Mouse (Mus musculus) midbrain, embryonic 16.5 days (tissue): ENCODE measurements around the gene Ippk. TPM values are rescaled to one million over a fixed set of nuclear protein-coding genes. Genes with fewer than 3 reads are reported as not detected.

Experiments
- ATAC-seq: fragments of 200-750 bp; cut with Nextera tagmentation; 2 replicates; pipeline ENCODE4 v1.8.0; 2017; ENCODE audit warnings: moderate TSS enrichment
- H3K27ac ChIP-seq: fragments of 300-500 bp; sonication (generic); 2 replicates; pipeline ENCODE4 v1.5.1; 2014; ENCODE audit warnings: mild to moderate bottlenecking, low read length, mixed read lengths
- H3K27me3 ChIP-seq: fragments of 300-500 bp; sonication (generic); 2 replicates; pipeline ENCODE4 v1.6.1; 2014; ENCODE audit warnings: low read depth, low read length, mixed read lengths; ENCODE audit not compliant: control insufficient read depth, insufficient read depth
- H3K36me3 ChIP-seq: fragments of 300-500 bp; sonication (generic); 2 replicates; pipeline ENCODE4 v1.6.1; 2014; ENCODE audit warnings: mild to moderate bottlenecking, low read length, moderate library complexity, mixed read lengths; ENCODE audit not compliant: control insufficient read depth, insufficient read depth
- H3K4me1 ChIP-seq: fragments of 300-500 bp; sonication (generic); 2 replicates; pipeline ENCODE4 v1.6.1; 2014; ENCODE audit warnings: mild to moderate bottlenecking, low read length, mixed read lengths; ENCODE audit not compliant: control insufficient read depth, insufficient read depth
- H3K4me2 ChIP-seq: fragments of 300-500 bp; sonication (generic); 2 replicates; pipeline ENCODE4 v1.6.1; 2014; ENCODE audit warnings: mild to moderate bottlenecking, low read length, mixed read lengths
- H3K4me3 ChIP-seq: fragments of 300-500 bp; sonication (generic); 2 replicates; pipeline ENCODE4 v1.5.1; 2014; ENCODE audit warnings: low read depth, mild to moderate bottlenecking, low read length, moderate library complexity, mixed read lengths
- H3K9ac ChIP-seq: fragments of 300-500 bp; sonication (generic); 2 replicates; pipeline ENCODE4 v1.6.1; 2014; ENCODE audit warnings: low read depth, low read length, mixed read lengths
- H3K9me3 ChIP-seq: fragments of 300-500 bp; sonication (generic); replicated peaks from 2 replicates; pipeline ENCODE4 v1.6.1; 2014; ENCODE audit warnings: mild to moderate bottlenecking, low read length, mixed read lengths; ENCODE audit not compliant: control insufficient read depth, poor library complexity, severe bottlenecking
- WGBS: fragments of 180-500 bp; shearing (Covaris S2); extraction: QIAGEN DNeasy Blood & Tissue Kit; methylation state at CpG from one replicate; pipeline ENCODE4 v1.1.7; 2014; 5-methylcytosine and 5-hydroxymethylcytosine counted together
- polyA plus RNA-seq: library from polyadenylated mRNA; unstranded; fragments of >200 nt; fragmentation: Nextera tagmentation; extraction: Ambion mirVana; gene quantifications from 2 replicates; pipeline ENCODE4 v1.2.1, GENCODE M21; 2015

Ippk gene
- 13.2 and 14.1 TPM in 2 replicates for polyA plus RNA-seq

DNA sequence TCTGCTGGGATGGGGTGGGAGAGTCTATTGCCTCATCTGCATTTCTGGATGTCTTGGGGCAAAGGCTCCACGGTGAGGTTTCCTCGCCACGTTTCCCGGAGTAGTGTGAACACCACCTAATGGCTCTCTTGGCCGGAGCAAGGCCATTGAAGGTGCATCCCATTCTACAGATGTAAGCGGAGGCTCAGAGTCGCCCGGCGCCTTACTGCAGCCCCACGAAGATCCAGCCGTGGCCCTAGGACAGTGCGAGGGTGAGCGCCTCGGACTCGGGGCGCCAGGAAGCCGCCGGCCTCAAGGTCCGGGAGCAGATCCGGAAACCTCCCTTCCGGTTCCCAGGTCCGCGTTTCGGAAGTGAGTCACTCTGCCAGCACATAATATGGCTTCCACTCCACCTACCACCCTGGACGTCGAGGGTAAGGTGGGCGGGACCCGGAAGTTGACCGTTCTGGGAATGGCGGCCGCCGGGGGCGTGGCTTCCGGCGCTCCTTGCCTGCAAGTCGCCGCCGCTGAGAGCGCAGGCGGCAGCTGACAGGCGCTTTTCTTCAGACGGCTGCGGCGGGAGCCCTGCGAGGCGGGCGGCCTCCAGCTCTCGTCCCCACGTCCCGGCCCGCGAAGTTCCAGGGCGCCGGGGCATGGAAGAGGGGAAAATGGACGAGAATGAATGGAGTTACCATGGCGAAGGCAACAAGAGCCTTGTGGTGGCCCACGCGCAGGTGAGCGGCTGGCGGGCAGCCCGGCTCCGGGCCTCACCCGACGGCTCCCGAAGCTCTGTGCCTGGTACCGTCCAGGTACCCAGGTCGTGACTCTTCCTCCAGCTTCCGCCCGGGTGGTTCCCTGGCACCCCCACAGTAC lies at the start of gene Ippk:
Gene Ippk, plus strand, starts transcription at position 496 of the 852 bp plus-strand sequence.
- H3K27me3 ChIP-seq: no peaks in the 10 kb centered on the region
- peak within 1 kb of the TSS; percentile 87 for H3K4me3 ChIP-seq
- peak; percentile 99 for ATAC-seq
- no peaks in the 10 kb centered on the region for H3K9me3 ChIP-seq
- peak within 1 kb of the TSS; percentile 89 for H3K27ac ChIP-seq
- peak within 1 kb of the TSS; percentile 99 for H3K4me2 ChIP-seq
- H3K9ac ChIP-seq: peak within 1 kb of the TSS; percentile 90
- WGBS: under 1% methylated on average over 62 of the region's 69 CpGs
- H3K4me1 ChIP-seq: peaks cover 28% of the 10 kb centered on the region
- H3K36me3 ChIP-seq: no peaks in the 10 kb centered on the region

DNA sequence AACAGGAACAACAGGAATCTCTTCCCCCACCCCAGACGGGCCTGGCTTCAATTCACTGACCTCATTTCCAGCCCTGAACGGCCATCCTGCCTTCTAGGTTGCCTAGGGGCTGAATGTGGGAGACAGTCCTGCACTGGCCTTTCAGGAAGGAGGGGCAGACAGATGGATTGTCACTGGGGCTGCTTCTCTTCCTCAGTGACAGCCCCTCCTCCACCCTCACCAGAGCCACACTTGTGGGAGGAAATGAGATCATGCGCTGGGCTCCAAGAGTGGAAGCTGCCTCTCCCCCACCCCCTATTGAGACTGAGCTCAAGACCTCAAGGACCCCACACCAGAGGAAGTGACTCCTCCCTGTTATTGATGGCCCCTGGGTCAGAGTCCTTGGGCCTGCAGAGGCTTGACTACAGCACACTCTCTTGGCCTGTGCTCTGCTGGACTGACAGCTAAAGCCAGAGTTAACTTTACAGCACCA lies 49.6 kb upstream of the Ippk start:
- 0 out of 2 replicates have a peak, but pooled peaks have one; percentile 26 for ATAC-seq
- H3K9ac ChIP-seq: no peak overlapping the region
- no peaks in the 10 kb centered on the region for H3K4me1 ChIP-seq
- H3K27me3 ChIP-seq: no peaks in the 10 kb centered on the region
- H3K36me3 ChIP-seq: peaks cover 18% of the 10 kb centered on the region; the same call in 1 of the 2 replicates
- WGBS: 88% methylated on average over 3 of the region's 3 CpGs
- H3K4me2 ChIP-seq: no peak overlapping the region
- H3K27ac ChIP-seq: no peak overlapping the region
- H3K4me3 ChIP-seq: no peak overlapping the region
- no peaks in the 10 kb centered on the region for H3K9me3 ChIP-seq

DNA sequence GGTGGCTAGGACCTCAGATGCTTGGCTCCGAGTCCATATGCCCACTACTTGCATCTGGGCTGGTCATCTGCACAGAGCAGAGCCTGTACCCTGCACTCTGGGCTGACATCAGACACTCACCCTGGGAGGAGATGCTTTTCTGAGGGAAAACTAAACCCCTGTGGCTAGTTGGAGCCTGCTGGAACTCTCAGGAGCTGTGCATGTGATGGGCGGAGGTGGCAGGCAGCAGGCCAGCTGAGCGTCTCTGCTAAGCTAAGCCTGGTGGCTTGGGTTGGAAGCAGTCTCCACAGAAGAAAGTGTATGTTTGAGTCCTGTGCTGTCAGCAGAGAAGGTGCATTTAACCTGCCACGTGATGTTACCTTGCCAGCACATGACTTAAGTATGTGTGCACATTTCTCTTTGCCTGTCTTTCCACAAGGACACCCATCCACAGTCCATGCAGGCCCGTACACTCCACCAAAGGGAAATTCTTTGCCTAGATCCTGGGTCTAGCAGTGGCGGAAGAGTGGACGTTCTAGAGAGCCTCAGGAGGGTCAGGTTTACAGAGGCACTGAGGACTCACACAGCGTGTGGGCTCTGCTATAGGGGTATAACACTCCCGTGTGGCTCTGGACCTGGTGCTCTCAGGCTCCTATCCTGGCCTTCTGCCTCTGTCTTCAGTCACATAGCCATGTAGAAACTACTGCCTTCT lies 48.5 kb upstream of the Ippk start:
- Histone ChIP-seq H3K36me3 (peaks cover 19% of the 10 kb centered on the region; the same call in 1 of the 2 replicates), H3K27me3 (no peaks in the 10 kb centered on the region), H3K9ac (no peak overlapping the region), H3K4me1 (no peaks in the 10 kb centered on the region), H3K4me2 (no peak overlapping the region), H3K9me3 (no peaks in the 10 kb centered on the region), H3K4me3 (no peak overlapping the region), H3K27ac (no peak overlapping the region)
- no peak for ATAC-seq
- WGBS: 92% methylated on average over 9 of the region's 9 CpGs

DNA sequence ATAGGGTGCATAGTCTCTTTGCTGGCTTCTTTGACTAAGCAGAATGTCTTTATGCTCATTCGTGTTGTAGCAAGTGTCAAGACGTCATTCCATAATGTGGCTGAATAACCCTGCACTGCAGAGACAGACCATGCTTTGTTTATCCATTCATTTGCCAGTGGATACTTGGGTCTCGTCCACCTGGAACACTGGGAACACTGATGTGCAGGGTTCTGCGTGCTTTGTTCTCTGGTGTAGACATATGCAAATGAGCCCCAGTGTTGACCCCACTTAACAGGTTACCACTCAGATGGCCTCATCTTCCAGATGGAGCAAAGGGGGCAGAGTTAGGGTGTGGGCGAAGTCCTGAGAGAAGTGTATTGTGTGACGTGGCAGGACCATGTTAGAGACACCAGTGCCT lies 46.7 kb upstream of the Ippk start:
- WGBS: 72% methylated on average over 6 of the region's 6 CpGs
- Histone ChIP-seq H3K36me3 (peaks cover 35% of the 10 kb centered on the region), H3K4me1 (no peaks in the 10 kb centered on the region), H3K27ac (no peak overlapping the region), H3K4me2 (no peak overlapping the region), H3K4me3 (no peak overlapping the region), H3K27me3 (no peaks in the 10 kb centered on the region), H3K9me3 (no peaks in the 10 kb centered on the region), H3K9ac (no peak overlapping the region)
- no peak for ATAC-seq

DNA sequence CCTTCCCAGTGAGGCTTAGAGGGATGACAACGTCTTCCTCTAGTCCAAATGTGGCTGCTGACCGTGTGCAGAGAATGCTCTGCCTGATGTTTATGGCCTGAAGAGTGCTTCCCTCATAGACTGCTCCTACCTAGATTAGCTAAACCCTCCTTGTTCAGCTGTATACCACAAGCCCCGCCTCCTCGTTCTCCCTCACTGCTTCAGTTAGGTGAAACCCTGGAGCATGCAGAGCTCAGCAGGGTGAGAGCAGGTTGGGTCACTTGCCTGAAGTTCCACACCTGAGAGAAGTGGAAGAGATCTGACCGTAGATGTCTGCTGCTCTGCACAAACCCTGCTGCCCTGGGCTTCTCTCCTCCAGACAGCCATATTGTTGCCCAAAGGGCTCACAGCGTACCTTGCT lies 46.3 kb upstream of the Ippk start:
- Histone ChIP-seq H3K4me1 (no peaks in the 10 kb centered on the region), H3K9me3 (no peaks in the 10 kb centered on the region), H3K36me3 (peaks cover 34% of the 10 kb centered on the region), H3K4me2 (no peak overlapping the region), H3K27me3 (no peaks in the 10 kb centered on the region), H3K4me3 (no peak overlapping the region), H3K27ac (no peak overlapping the region), H3K9ac (no peak overlapping the region)
- 87% methylated on average over 6 of the region's 6 CpGs for WGBS
- no peak for ATAC-seq

DNA sequence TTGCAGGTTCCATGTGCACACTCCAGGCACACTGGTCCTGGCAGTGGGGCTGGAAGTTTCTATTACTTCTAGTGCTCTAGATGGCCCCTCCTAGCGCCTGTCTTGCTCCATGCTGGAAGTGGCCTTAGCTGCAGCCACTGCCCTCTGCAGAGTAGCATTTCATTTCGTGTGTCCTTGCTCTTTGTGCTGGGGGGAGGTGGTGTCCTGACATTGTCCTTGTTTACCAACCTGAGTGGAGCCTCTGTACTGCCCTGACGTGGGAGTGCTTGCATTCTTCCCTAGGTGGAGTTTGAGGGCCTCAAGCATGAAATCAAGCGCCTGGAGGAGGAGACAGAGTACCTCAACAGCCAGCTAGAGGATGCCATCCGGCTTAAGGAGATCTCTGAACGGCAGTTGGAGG lies 43.4 kb upstream of the Ippk start:
- WGBS: 86% methylated on average over 6 of the region's 6 CpGs
- peaks cover 47% of the 10 kb centered on the region for H3K36me3 ChIP-seq

DNA sequence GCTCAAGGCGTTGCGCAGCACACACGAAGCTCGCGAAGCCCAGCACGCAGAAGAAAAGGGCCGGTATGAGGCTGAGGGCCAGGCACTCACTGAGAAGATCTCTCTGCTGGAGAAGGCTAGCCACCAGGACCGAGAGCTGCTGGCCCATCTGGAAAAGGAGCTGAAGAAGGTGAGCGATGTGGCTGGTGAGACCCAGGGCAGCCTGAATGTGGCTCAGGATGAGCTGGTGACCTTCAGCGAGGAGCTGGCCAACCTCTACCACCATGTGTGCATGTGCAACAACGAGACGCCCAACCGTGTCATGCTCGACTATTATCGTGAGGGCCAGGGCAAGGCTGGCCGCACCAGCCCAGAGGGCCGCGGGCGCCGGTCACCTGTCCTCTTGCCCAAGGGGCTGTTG lies 41.7 kb upstream of the Ippk start:
- Histone ChIP-seq H3K36me3 (peaks cover 61% of the 10 kb centered on the region), H3K4me2 (no peak overlapping the region), H3K9ac (no peak overlapping the region), H3K4me1 (no peaks in the 10 kb centered on the region), H3K4me3 (no peak overlapping the region), H3K9me3 (no peaks in the 10 kb centered on the region), H3K27me3 (no peaks in the 10 kb centered on the region), H3K27ac (no peak overlapping the region)
- 98% methylated on average over 20 of the region's 20 CpGs for WGBS
- no peak for ATAC-seq

More for the DNA sequence above, 43.4 kb upstream of the Ippk start:
- Histone ChIP-seq H3K27me3 (no peaks in the 10 kb centered on the region), H3K4me1 (no peaks in the 10 kb centered on the region), H3K4me2 (no peak overlapping the region), H3K27ac (no peak overlapping the region), H3K4me3 (no peak overlapping the region), H3K9me3 (no peaks in the 10 kb centered on the region), H3K9ac (no peak overlapping the region)
- no peak for ATAC-seq

DNA sequence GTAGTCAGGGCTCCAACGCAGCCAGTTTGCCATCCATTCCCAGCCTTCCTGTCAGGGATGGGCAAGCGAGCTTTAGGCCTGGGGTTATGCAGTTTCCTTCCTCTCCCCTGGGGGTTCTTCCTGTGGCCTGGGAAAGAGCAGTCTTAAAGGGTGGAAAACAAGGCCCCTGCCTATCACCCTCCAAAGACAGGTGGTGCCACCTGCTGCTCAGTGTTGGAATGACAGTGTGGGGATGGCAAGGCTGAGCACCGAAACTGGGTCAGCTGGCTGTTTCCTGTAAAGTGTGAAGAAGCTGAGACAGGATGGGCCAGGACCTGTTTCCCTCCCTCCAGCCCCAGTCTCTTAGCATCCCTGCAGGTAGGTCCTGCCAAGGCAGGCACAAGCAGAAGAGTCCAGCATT lies 39.8 kb upstream of the Ippk start:
- Histone ChIP-seq H3K4me3 (no peak overlapping the region), H3K27ac (peak overlapping the region; percentile 22; the same call in 1 of the 2 replicates), H3K9ac (no peak overlapping the region), H3K4me1 (no peaks in the 10 kb centered on the region), H3K9me3 (no peaks in the 10 kb centered on the region), H3K36me3 (peaks cover 65% of the 10 kb centered on the region), H3K4me2 (no peak overlapping the region), H3K27me3 (no peaks in the 10 kb centered on the region)
- WGBS: 21% methylated on average over 3 of the region's 3 CpGs
- peak; percentile 52; the same call in 1 of the 2 replicates for ATAC-seq

DNA sequence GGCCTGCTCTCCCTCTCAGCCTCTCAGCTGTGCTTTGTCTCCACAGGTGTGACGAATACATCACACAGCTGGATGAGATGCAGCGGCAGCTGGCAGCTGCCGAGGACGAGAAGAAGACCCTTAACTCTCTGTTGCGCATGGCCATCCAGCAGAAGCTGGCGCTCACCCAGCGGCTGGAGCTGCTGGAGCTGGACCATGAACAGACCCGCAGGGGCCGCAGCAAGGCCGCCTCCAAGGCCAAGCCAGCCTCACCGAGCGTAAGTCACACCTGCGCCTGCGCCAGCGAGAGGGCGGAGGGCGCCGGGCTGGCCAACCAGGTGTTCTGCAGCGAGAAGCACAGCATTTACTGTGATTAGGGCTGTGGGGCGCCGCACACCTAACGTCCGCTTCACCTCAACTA lies 38.1 kb upstream of the Ippk start:
- Histone ChIP-seq H3K4me2 (no peak overlapping the region), H3K4me3 (no peak overlapping the region), H3K36me3 (peaks cover 65% of the 10 kb centered on the region), H3K27me3 (no peaks in the 10 kb centered on the region), H3K27ac (no peak overlapping the region), H3K9me3 (no peaks in the 10 kb centered on the region), H3K4me1 (no peaks in the 10 kb centered on the region), H3K9ac (no peak overlapping the region)
- ATAC-seq: no peak
- WGBS: 94% methylated on average over 23 of the region's 23 CpGs
